Mouse (Mus musculus) spleen, adult 2 months (tissue): Measurements from ENCODE around the gene Stab1. TPM values are rescaled to one million over a fixed set of nuclear protein-coding genes. Genes with fewer than 3 reads are reported as not detected.

Experiments used
- DNase-seq, 2 experiments: peaks; one replicate each; pipeline versions ENCODE4 v3.0.0 to v3.0.0-alpha.2; 2012 to 2021; ENCODE audit warnings: low spot score in 2 of 2, low read depth in 1 of 2
- H3K27ac ChIP-seq: fragments of 200-500 bp; 2 replicates; pipeline ENCODE4 v1.5.1; 2012; ENCODE audit warnings: low read length, inconsistent platforms; ENCODE audit not compliant: insufficient read depth
- H3K27me3 ChIP-seq: fragments of 200-500 bp; 2 replicates; pipeline ENCODE4 v1.6.1; 2012; ENCODE audit warnings: mild to moderate bottlenecking, moderate library complexity, low read length, inconsistent platforms; ENCODE audit not compliant: control insufficient read depth, insufficient read depth
- H3K36me3 ChIP-seq: fragments of 200-500 bp; 2 replicates; pipeline ENCODE4 v1.6.1; 2012; ENCODE audit warnings: mild to moderate bottlenecking, low read length, inconsistent platforms; ENCODE audit not compliant: control insufficient read depth, insufficient read depth
- H3K4me1 ChIP-seq: fragments of 200-500 bp; 2 replicates; pipeline ENCODE4 v1.6.1; 2011; ENCODE audit warnings: inconsistent platforms; ENCODE audit not compliant: control insufficient read depth, insufficient read depth, insufficient read length
- H3K4me3 ChIP-seq: fragments of 200-500 bp; 2 replicates; pipeline ENCODE4 v1.5.1; 2011; ENCODE audit warnings: mild to moderate bottlenecking, inconsistent platforms; ENCODE audit not compliant: insufficient read depth, insufficient read length; ENCODE audit errors: extremely low read depth
- CTCF ChIP-seq: fragments of 200-500 bp; IDR thresholded peaks from 2 replicates; pipeline ENCODE4 v1.5.1; 2011; ENCODE audit warnings: mild to moderate bottlenecking, inconsistent platforms; ENCODE audit not compliant: insufficient read depth, insufficient read length, insufficient replicate concordance; ENCODE audit errors: extremely low read depth
- POLR2A ChIP-seq: fragments of 200-500 bp; IDR thresholded peaks from 2 replicates; pipeline ENCODE4 v1.6.1; 2011; ENCODE audit warnings: low read depth, low read length, inconsistent platforms
- WGBS: fragments of 180-500 bp; shearing (Covaris S2); methylation state at CpG from one replicate; pipeline ENCODE4 v1.1.7; 2018; 5-methylcytosine and 5-hydroxymethylcytosine counted together
- polyA plus RNA-seq: library from polyadenylated mRNA; depleted of rRNA; stranded (reverse); fragments of >200 nt; gene quantifications from 2 replicates; pipeline ENCODE4 v1.2.3, GENCODE M21; 2012

The Stab1 gene
- polyA plus RNA-seq, 1 experiment = 44.3 TPM

GRCm38 (mm10) chr14:31138219-31138896 is 30.1 kb downstream of the Stab1 start:
- Histone ChIP-seq H3K27ac (no peak overlapping the region), H3K36me3 (no peaks in the 10 kb centered on the region), H3K4me3 (no peak overlapping the region), H3K4me1 (no peaks in the 10 kb centered on the region), H3K27me3 (no peaks in the 10 kb centered on the region)
- TF ChIP-seq POLR2A (no peak), CTCF (no peak)
- no peak for DNase-seq
- 96% methylated on average over 20 of the region's 35 CpGs for WGBS

DNA sequence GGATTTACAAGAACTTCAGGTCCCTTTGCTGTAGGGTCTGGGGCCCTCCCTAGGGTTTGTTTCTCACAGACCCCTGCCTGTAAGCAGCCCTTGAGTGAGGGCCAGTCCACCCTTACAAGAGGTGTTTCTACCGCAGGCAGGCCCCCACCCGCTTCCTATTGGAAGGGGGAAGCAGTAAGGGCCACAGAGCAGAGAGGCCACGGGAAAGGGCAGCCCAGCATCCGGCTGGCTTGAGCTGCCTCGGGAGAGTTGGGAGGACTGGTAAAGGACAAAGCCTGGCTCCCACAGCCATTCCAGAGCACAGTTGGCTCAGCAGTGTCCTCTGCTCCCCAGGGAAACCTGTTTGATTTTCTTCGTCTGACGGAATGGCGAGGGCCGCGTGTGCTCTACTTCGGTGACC is 30.6 kb downstream of the Stab1 start:
- DNase-seq = no peak
- no peak overlapping the region for H3K4me3 ChIP-seq
- no peak overlapping the region; the same call in 1 of the 2 replicates for H3K27ac ChIP-seq
- no peaks in the 10 kb centered on the region for H3K27me3 ChIP-seq
- no peaks in the 10 kb centered on the region for H3K4me1 ChIP-seq
- 95% methylated on average over 11 of the region's 11 CpGs for WGBS
- H3K36me3 ChIP-seq = no peaks in the 10 kb centered on the region
- TF ChIP-seq POLR2A (no peak), CTCF (no peak)

- DNase-seq = no peak
Observed at GRCm38 (mm10) chr14:31137281-31137595, 31.2 kb downstream of the Stab1 start.

DNA sequence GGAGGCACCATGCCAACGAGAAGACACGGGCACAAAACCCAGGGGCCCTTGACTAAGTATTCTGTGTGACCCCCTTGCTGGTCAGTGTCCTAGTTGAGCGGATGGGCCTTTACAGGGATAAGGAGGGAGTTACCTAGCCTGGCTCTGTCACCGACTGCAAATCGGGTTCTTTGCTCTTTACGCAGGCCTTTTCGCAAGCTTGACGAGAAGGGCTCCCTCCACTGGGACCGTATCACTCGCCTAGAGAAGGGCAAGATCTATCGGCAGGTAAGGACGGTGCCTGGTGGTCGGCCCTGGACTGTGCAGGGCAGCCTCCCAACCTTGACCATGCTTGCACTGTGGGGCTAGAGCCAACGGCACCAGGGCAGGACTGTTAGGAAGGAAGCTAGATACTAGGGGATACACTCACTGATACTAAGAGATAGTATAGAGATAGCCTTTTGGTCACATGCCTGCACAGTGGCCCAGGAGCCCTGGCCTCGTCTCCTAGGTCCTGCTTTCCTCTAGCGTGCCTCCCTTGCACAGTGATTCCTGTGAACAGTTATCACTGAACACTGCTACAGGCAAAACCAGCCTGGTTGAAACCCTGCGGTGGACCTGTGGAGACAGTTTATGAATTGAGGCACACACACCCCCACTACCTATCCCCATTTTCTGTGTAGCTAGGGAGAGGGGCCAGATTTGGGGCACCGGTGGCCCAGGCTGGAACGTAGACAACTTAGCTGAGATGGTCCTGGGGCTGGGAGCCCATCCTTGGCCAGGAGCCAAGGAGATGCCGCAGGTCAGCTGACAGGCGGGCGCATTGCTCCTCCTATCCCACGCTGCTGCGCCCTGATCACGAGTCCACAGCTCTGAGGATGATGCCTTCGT is 31.8 kb downstream of the Stab1 start:
- TF ChIP-seq CTCF = no peak
- no peak for TF ChIP-seq POLR2A
- 94% methylated on average over 26 of the region's 26 CpGs for WGBS
- Histone ChIP-seq H3K27me3 (no peaks in the 10 kb centered on the region), H3K4me1 (0 out of 2 replicates have a peak, but pooled peaks cover under 1% of the 10 kb centered on the region), H3K27ac (no peak overlapping the region), H3K4me3 (no peak overlapping the region), H3K36me3 (no peaks in the 10 kb centered on the region)
- no peak for DNase-seq

More at GRCm38 (mm10) chr14:31137281-31137595, 31.2 kb downstream of the Stab1 start:
- WGBS = 89% methylated on average over 10 of the region's 10 CpGs
- no peaks in the 10 kb centered on the region for H3K36me3 ChIP-seq
- H3K4me3 ChIP-seq = no peak overlapping the region
- no peaks in the 10 kb centered on the region for H3K4me1 ChIP-seq
- no peak for TF ChIP-seq CTCF
- no peak for TF ChIP-seq POLR2A
- H3K27ac ChIP-seq = no peak overlapping the region; the same call in 1 of the 2 replicates
- no peaks in the 10 kb centered on the region for H3K27me3 ChIP-seq

DNA sequence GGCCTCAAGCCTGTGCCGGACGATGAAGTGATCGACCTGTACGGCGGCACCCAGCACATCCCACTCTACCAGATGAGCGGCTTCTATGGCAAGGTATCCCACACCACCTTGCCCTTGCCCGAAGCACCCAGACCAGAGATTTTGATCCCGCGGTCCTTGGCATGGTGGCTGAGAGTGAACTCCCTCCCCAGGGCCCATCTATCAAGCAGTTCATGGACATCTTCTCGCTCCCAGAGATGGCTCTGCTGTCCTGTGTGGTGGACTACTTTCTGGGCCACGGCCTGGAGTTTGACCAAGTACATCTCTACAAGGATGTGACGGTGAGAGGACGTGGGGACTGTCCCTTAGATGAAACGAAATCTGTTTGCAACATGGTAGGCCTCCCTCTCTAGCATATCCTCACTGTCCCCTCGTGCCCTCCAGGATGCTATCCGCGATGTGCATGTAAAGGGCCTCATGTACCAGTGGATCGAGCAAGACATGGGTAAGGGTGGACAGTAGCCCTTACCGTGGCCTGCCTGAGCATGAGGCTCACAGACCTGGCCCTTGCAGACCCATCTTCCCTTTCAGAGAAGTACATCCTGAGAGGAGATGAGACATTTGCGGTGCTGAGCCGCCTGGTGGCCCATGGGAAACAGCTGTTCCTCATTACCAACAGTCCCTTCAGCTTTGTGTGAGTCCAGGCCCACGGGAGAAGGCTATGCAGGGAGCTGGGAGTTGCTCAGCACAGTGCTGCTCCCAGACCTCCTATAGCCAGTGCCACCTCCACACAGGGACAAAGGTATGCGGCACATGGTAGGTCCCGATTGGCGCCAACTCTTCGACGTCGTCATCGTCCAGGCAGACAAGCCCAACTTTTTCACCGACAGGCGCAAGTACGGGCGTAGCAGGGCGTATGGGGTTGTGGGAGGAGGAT is 32.7 kb downstream of the Stab1 start:
- no peak overlapping the region for H3K4me3 ChIP-seq
- DNase-seq = no peak
- TF ChIP-seq CTCF (no peak), POLR2A (no peak)
- no peak overlapping the region for H3K27ac ChIP-seq
- H3K36me3 ChIP-seq = no peaks in the 10 kb centered on the region
- H3K27me3 ChIP-seq = 0 out of 2 replicates have a peak, but pooled peaks cover 1% of the 10 kb centered on the region
- H3K4me1 ChIP-seq = peaks cover 7% of the 10 kb centered on the region; the same call in 1 of the 2 replicates
- WGBS = 95% methylated on average over 34 of the region's 34 CpGs
